Mouse (Mus musculus) heart, adult 18-20 months (tissue): ENCODE results near the gene Ephb2. TPM values are rescaled to one million over a fixed set of nuclear protein-coding genes. Genes with fewer than 3 reads are reported as not detected.
A peak's percentile ranks its signal among the peaks of the same experiment; 100 is the strongest.

Experiments used
- DNase-seq, 2 experiments: peaks; one replicate each; pipeline ENCODE4 v3.0.0; 2021 to 2022; ENCODE audit warnings: mixed read lengths in 1 of 2
- total RNA-seq, 2 experiments: library from RNA; stranded (reverse); gene quantifications; 2 replicates each; pipeline ENCODE4 v1.2.3; 2021

The Ephb2 gene
- total RNA-seq, 2 experiments from 2014 or later = 0.89 to 0.90 TPM

GRCm38 (mm10) chr4:136761713-136762380, 73.9 kb downstream of the Ephb2 start:
- DNase-seq = no peak

GRCm38 (mm10) chr4:136760882-136761281, 74.9 kb downstream of the Ephb2 start:
- DNase-seq = no peak

GRCm38 (mm10) chr4:136757096-136757495, 78.7 kb downstream of the Ephb2 start:
- DNase-seq = no peak

GRCm38 (mm10) chr4:136756486-136756885, 79.3 kb downstream of the Ephb2 start:
- no peak for DNase-seq

GRCm38 (mm10) chr4:136755364-136755811, 80.4 kb downstream of the Ephb2 start:
- DNase-seq = no peak

- DNase-seq = no peak
These were observed 81.5 kb downstream of the Ephb2 start for GRCm38 (mm10) chr4:136754256-136754655.

- no peak for DNase-seq
These were observed 84.3 kb downstream of the Ephb2 start for GRCm38 (mm10) chr4:136751355-136752020.

GRCm38 (mm10) chr4:136750578-136751338, 85.0 kb downstream of the Ephb2 start:
- DNase-seq = no peak

GRCm38 (mm10) chr4:136749851-136750577, 85.8 kb downstream of the Ephb2 start:
- no peak for DNase-seq

GRCm38 (mm10) chr4:136749431-136749830, 86.4 kb downstream of the Ephb2 start:
- no peak for DNase-seq

- DNase-seq = peak; percentile 18 to 25
These were observed 86.9 kb downstream of the Ephb2 start for GRCm38 (mm10) chr4:136748842-136749392.

GRCm38 (mm10) chr4:136746516-136746915, 89.3 kb downstream of the Ephb2 start:
- no peak for DNase-seq

- DNase-seq = peak; percentile 83
These were observed 93.1 kb downstream of the Ephb2 start for GRCm38 (mm10) chr4:136742677-136743076.

GRCm38 (mm10) chr4:136741840-136742239, 93.9 kb downstream of the Ephb2 start:
- DNase-seq = peak; percentile 24 to 28

- peak; percentile 67 to 76 for DNase-seq
These were observed 94.8 kb downstream of the Ephb2 start for GRCm38 (mm10) chr4:136740963-136741362.

GRCm38 (mm10) chr4:136739189-136739588, 96.6 kb downstream of the Ephb2 start:
- DNase-seq = no peak

GRCm38 (mm10) chr4:136738291-136738690, 97.5 kb downstream of the Ephb2 start:
- no peak for DNase-seq

- peak; percentile 75 to 89 for DNase-seq
These were observed 99.9 kb downstream of the Ephb2 start for GRCm38 (mm10) chr4:136735856-136736255.

- no peak for DNase-seq
These were observed 101.5 kb downstream of the Ephb2 start for GRCm38 (mm10) chr4:136734210-136734803.

GRCm38 (mm10) chr4:136733217-136733865, 102.4 kb downstream of the Ephb2 start:
- DNase-seq = no peak

- no peak for DNase-seq
These were observed 103.2 kb downstream of the Ephb2 start for GRCm38 (mm10) chr4:136732536-136733121.
